Mouse (Mus musculus): ENCODE measurements around the gene AI413582.

DNA sequence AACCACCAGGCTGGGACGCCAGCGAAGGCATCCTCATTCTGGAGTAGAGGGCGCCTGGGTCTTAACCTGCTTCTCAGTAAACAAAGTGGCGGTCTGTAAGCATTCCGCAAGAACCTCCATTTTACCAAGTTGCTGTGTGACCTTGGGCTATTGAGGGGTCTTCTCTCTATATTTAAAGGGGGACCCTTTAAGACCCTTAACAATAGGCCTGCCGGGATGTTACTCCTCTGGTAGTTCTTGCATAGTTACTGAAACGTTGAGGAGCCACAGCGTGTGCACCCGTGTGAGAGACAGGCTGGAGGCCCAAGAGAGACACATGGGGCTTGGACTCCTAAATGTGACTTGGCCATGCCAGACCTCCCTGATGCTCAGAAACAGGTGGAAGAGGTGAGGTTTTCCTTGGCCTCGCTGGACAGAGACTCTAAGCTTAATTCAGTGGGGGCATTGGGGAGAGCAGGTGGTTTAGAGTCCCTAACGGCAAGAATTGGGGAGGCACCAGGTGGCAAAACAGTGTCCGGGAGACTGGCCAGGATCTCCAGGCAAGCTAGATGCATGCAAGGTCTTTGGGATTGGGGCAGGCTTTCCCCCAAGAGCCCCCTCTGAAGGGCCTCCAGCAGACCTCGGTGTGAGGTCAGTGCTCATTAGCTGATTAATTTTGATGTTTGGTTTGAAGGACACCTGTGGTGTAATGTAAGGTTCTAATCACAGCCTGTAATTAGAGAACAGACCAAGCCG is 7.5 kb downstream of the AI413582 start:
- TF ChIP-seq CTCF (IDR thresholded peaks at IDR 0.05) (no peak), EP300 (IDR thresholded peaks at IDR 0.05) (no peak)

Data from lung, postnatal 0 days (tissue).